ENCODE assay signal across 23 mouse cellular contexts in genomic region chr12:91757854-91758562, GRCm38 (mm10). TPM values are rescaled to one million over a fixed set of nuclear protein-coding genes. Genes with fewer than 3 reads are reported as not detected.
DNase-seq lines count a peak whose midpoint lies in the region; ATAC-seq lines count a peak whose summit lies in the region.
"Had no signal": no experiment of that assay in that cellular context is flagged by ENCODE, and none has a peak within 500 bp of the region (broad histone marks: within the 10 kb centered on the region; RNA-seq: fewer than 3 reads in every experiment).

No protein-coding gene starts in this region.

- ATAC-seq in erythroblast, adult 5-6 weeks (replicated peaks; ENCODE audit: low FRiP score, poor library complexity, severe bottlenecking): no peak
- ATAC-seq in liver, embryonic 11.5 days (replicated peaks; ENCODE audit: low FRiP score): peak; percentile 97
- peak; percentile 96 for ATAC-seq in liver, embryonic 12.5 days
- ATAC-seq: activated CD4-positive, CD25-positive, alpha-beta regulatory T cell, adult 4 months; forebrain, embryonic 14.5 days had no signal

- H3K4me2 ChIP-seq in liver, embryonic 11.5 days: peak overlapping the region; percentile 53
- peak overlapping the region; percentile 56 for H3K4me2 ChIP-seq in liver, embryonic 12.5 days
- H3K4me2 ChIP-seq: neural tube, embryonic 15.5 days had no signal

- 42% methylated on average over 13 of the region's 13 CpGs for WGBS in liver, embryonic 11.5 days
- WGBS in liver, embryonic 12.5 days (ENCODE audit: insufficient replicate concordance): 17% methylated on average over 13 of the region's 13 CpGs

- H3K9ac ChIP-seq in liver, embryonic 11.5 days (ENCODE audit: low read depth, low read length): 0 out of 2 replicates have a peak overlapping the region, but pooled peaks have one; percentile 13
- H3K9ac ChIP-seq in liver, embryonic 12.5 days: peak overlapping the region; percentile 52
- H3K9ac ChIP-seq: neural tube, embryonic 15.5 days had no signal

- no peaks in the 10 kb centered on the region for H3K9me3 ChIP-seq in erythroblast, embryonic 14.5 days (ENCODE audit: control insufficient read depth, low read length)
- no peaks in the 10 kb centered on the region for H3K9me3 ChIP-seq in liver, embryonic 11.5 days (ENCODE audit: control insufficient read depth, low read length)
- H3K9me3 ChIP-seq in liver, embryonic 12.5 days (replicated peaks): no peaks in the 10 kb centered on the region
- no peaks in the 10 kb centered on the region for H3K9me3 ChIP-seq in megakaryocyte, embryonic 14.5 days
- H3K9me3 ChIP-seq: neural tube, embryonic 15.5 days had no signal

- H3K4me3 ChIP-seq in erythroblast, embryonic 14.5 days (replicated peaks): peak overlapping the region; percentile 5
- H3K4me3 ChIP-seq in liver, embryonic 11.5 days (ENCODE audit: low read depth, low read length): no peak overlapping the region
- no peak overlapping the region for H3K4me3 ChIP-seq in liver, embryonic 12.5 days
- H3K4me3 ChIP-seq in megakaryocyte, embryonic 14.5 days (replicated peaks): peak overlapping the region; percentile 90
- H3K4me3 ChIP-seq: myocyte; neural tube, embryonic 15.5 days had no signal

- H3K27me3 ChIP-seq in erythroblast, embryonic 14.5 days (ENCODE audit: control insufficient read depth): no peaks in the 10 kb centered on the region
- H3K27me3 ChIP-seq in liver, embryonic 11.5 days (replicated peaks; ENCODE audit: control insufficient read depth, insufficient read depth, low read length): no peaks in the 10 kb centered on the region
- H3K27me3 ChIP-seq in liver, embryonic 12.5 days (replicated peaks): no peaks in the 10 kb centered on the region
- no peaks in the 10 kb centered on the region for H3K27me3 ChIP-seq in megakaryocyte, embryonic 14.5 days (replicated peaks)
- H3K27me3 ChIP-seq: neural tube, embryonic 15.5 days had no signal

- H3K27ac ChIP-seq in liver, embryonic 11.5 days (ENCODE audit: low read depth, low read length): peak overlapping the region; percentile 81
- peak overlapping the region; percentile 72 for H3K27ac ChIP-seq in liver, embryonic 12.5 days
- H3K27ac ChIP-seq: neural tube, embryonic 15.5 days had no signal

- H3K4me1 ChIP-seq in erythroblast, embryonic 14.5 days (ENCODE audit: control insufficient read depth): peaks cover 39% of the 10 kb centered on the region
- H3K4me1 ChIP-seq in liver, embryonic 11.5 days (replicated peaks; ENCODE audit: control insufficient read depth, insufficient read depth, low read length): peaks cover 35% of the 10 kb centered on the region
- H3K4me1 ChIP-seq in liver, embryonic 12.5 days: peaks cover 49% of the 10 kb centered on the region
- H3K4me1 ChIP-seq in megakaryocyte, embryonic 14.5 days: peaks cover 93% of the 10 kb centered on the region
- H3K4me1 ChIP-seq: neural tube, embryonic 15.5 days had no signal

- DNase-seq in liver, embryonic 11.5 days (ENCODE audit: low spot score): peak; percentile 56
- DNase-seq in liver: no peak
- no peak for DNase-seq in kidney, postnatal 4 days
- DNase-seq in gastrocnemius, postnatal 10 days: no peak
- DNase-seq: adrenal gland, postnatal 14 days; cerebellum, adult 18-20 months; cerebellum, postnatal 36 days; gastrocnemius, postnatal 25 days; kidney, adult 11 months; kidney, postnatal 10 days; lung, postnatal 4 days; midbrain, embryonic 14.5 days; right cerebral cortex, postnatal 14 days; spleen, adult 18-20 months; thymus, adult 18-20 months had no signal

- no peaks in the 10 kb centered on the region for H3K36me3 ChIP-seq in erythroblast, embryonic 14.5 days (ENCODE audit: control insufficient read depth)
- no peaks in the 10 kb centered on the region for H3K36me3 ChIP-seq in liver, embryonic 11.5 days (ENCODE audit: control insufficient read depth, insufficient read depth, low read length)
- H3K36me3 ChIP-seq in liver, embryonic 12.5 days: no peaks in the 10 kb centered on the region
- H3K36me3 ChIP-seq in megakaryocyte, embryonic 14.5 days (replicated peaks; ENCODE audit: low read length): peaks cover 52% of the 10 kb centered on the region
- H3K36me3 ChIP-seq: neural tube, embryonic 15.5 days had no signal

RNA-seq across cellular contexts. Expression of gene Ston2, which starts 30.2 kb away (rescaled TPM):
- 3.6 TPM in 2 replicates for polyA plus RNA-seq in erythroblast, embryonic 14.5 days (2012)
- total RNA-seq in erythroblast, adult 5-6 weeks (2015; ENCODE audit: low replicate concordance): 0.58 and 1.5 TPM in 2 replicates
- 0.70 and 2.0 TPM in 2 replicates for total RNA-seq in erythroblast, adult 5-6 weeks (2017; ENCODE audit: low replicate concordance)
- polyA plus RNA-seq in liver, embryonic 11.5 days (2014; fragmentation: Nextera tagmentation; extraction: Ambion mirVana): 29.1 and 33.6 TPM in 2 replicates
- 35.7 and 37.9 TPM in 2 replicates for polyA plus RNA-seq in liver, embryonic 12.5 days (2016; fragmentation: Nextera tagmentation; extraction: Ambion mirVana)
- 77.2 and 85.3 TPM in 2 replicates for polyA plus RNA-seq in megakaryocyte, embryonic 14.5 days (2012; ENCODE audit: insufficient read depth, low replicate concordance)
- 10 to 100 TPM; 42.7 to 51.4 TPM for total RNA-seq in gastrocnemius, postnatal 10 days (2021)

Comparison
In these comparisons a context has a peak if more than half of its experiments do, and no peak if none do; other contexts are left out.
1. H3K4me3 ChIP-seq: peak in erythroblast, embryonic 14.5 days (single experiment) and megakaryocyte, embryonic 14.5 days (single experiment); none in liver, embryonic 11.5 days (single experiment) and liver, embryonic 12.5 days (single experiment).